Mouse (Mus musculus): ENCODE measurements around the gene Ccdc85c.

The Ccdc85c gene

DNA sequence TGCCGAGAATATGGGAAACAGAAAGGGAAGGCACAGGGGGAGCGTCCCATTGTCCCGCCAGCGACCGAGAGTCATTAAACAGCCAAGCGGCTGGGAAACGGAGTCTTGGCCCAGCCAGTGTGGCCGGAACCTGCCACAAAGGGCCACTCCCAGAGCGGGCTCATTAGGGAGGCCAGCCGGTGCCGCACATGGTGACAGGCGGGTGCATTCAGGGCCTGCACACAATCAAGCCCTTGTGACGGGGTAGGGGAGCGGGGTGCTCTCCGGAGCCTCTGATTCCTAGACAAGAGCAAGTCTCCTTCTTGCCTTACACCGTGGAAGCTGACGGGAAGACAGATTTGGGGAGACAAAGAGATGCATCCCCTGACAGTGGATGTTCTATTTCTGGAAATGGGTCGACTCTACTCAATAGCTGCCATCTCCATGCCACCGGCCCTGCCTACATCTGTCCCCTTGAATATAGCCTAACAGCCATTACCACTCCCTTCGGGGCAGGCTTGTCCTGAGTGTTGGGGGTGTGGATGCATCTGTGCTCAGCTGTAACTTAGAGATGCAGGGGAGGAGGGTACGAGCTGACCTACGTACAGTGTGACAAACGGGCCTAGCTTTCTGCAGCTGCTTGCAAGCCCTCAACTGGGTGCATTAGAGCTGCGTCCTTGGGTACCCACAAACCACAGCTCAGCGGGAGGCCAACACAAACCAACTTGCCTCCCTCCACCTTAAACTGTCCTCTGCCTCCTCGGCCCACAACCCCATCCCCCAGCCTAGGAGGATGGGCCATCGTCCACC is 9.2 kb downstream of the Ccdc85c start:
- no peak for DNase-seq

DNA sequence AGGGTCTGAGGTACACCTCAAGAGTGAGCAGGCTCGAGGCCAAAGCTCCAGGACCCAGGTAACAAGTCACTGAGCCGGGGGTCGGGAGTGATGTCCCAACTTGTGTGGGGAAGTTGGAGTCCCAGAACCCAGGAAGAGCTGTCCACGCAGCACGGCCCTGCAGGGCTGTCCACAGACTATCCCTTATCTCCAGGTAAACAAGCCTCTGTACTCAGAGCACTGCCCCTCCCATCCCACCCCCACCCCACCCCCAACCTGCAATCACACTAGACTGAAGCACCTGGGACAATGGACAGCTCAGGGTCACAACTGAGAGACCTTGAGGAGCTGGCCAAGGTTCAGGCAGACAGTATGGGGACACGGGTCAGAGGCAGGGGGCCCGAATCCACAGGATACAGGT is 10.3 kb downstream of the Ccdc85c start:
- no peak for DNase-seq

DNA sequence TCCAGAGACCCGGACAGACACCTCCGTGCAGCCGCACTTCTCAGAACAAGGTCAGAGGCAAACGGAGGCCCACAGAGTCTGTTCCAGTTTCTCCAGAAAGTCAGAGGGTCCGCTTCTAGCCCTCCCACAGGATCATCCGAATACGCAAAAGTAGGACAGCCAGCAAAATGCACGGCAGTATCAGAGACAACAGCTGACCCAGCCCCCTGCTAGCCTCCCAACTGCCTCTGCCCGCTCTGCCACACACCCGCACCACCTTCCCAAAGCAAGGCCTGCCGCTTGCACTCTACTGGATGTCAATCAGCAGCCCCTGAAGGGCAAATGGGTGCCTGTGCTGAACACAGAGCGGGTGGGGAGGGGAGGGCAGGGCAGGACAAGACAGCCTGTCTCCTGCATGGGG is 14.3 kb downstream of the Ccdc85c start:
- DNase-seq: no peak

DNA sequence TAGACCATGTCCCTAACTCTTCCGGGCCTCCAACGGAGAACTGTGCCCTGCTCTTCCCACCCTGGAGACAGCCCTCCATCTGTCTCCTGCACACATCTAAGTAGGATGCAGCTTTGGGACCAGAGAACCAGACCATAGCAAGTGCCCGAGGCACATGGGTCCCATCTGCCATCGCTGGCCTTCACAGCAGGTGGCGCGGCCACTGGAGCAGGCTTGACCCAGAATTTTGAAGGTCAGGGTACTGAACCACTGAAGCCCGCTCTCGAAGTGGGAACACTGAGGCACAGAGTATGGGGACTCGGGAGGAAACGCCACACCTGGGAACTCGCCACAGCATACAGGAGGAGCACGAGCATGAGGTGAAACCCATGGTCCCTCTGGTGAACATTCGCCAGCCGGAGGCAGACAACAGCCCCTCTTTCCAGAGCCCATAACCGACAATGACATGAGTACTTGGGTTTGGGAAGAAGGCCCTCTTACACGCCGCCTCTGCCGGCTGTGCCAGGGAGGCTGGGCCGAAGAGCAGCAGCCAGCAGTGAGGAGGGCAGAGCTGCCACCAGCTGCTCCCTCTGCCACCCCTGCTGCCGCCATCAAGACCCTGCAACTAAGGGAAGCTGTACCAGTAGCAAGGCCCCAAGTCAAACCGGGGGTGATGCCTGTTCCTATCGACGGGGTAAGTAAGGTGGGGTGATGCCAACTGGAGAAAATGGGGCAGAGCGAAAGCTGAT is 15.7 kb downstream of the Ccdc85c start:
- no peak for DNase-seq

DNA sequence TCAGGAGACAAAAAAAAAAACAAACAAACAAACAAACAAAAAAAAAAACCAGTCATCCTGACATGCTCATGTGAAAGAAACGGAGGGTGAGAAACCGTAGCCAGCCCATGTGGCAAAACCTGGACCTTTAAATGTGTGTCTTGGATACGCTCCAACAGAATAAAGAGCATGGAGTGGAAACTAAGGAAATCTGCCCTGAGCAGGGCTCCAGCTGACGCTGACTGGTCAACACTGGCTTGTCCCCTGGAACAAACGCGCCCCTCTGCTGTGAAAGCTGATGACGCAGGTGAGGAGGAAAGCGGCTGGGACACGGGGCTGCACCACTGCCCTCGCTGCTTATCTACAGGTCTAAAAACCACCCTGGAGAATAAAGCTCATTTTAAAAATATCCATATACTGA is 18.5 kb downstream of the Ccdc85c start:
- no peak for DNase-seq

DNA sequence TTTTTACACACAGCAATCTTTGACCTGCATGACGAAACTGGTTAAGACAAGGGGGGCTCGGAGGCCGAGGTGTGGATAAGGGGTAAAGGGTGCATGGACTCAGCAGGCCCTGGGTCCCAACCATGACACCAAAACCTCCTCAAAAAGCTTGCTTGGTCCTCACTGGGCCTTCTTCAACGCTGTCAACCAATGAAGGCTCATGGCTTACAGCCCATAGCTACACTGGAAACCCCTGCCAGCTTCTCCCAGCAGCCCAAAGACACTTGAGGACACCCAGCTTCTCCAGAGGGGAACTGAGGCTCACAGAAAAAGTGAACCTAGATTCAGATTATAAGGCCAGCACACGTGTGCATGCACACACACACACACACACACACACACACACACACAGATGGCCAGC is 19.3 kb downstream of the Ccdc85c start:
- DNase-seq: no peak

DNA sequence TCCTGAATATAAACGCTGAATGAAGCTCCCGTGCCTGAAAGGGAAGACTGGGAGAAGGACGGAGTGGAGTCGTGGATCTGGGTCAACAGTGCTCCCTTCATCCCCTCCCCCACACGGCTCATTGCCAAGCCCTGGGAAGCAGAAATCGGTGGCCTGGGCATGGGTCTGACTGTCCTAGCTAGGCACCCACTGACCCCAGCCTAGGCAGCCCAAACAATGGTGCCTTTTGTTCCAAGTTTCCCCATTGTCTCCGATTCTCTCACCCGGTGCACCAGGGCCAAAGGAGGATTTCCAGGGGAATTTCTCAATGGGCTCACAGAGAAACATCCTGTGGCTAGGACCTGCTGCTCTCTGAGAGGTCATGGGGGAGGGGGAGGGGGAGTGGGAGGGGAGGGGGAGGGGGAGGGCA is 19.7 kb downstream of the Ccdc85c start:
- no peak for DNase-seq

DNA sequence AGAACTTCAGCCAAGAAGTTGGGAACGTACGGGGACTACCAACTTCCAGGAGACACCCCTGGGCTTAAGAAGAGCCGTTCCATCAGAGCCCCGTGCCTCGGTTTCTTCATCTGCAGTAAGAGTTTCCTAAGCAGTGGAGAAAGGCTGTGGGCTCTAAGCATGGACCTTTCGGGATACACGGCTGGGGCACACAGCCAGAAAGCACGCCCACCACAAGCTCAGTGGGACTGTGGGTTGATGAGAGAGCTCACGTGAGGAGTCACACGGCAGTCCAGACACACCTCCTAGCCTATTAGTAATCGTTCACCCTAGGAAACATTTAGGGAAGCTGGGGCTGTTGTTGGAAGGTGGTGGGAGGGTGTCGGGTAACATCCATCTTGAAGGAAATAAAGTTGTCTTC is 22.2 kb downstream of the Ccdc85c start:
- no peak for DNase-seq

DNA sequence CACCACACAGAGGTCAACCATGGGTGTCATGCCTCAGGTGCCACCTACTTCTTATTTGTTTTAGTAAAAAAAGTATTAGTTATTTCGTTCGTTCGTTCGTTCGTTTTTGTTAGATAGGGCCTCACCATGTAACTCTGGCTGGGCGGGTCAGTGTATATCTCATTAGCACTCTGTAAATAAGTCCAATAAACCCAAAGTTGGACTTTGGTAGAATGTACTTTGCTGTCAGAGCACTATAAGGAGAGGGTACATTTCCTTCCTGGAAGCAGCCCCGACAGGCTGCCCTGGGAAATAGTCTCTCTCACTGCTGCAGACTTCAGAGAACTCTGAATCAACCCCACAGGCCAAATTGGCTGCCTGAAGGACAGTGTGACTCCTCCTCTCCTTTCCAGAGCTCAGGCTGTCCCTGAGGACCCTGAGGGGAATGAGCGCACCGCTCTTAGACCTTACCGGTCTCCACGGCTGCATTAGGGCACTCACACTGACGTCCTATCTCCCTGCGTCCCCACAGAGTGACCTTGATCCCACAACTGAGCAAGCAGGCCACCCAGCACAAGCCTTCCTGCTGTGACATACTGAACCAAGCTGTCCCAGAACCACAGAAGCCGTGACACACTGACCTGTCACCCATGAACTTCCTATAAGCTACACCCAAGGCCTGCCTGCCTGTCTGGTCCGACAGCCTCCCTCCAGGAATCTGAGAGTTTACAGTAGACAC is 23.2 kb downstream of the Ccdc85c start:
- no peak for DNase-seq

DNA sequence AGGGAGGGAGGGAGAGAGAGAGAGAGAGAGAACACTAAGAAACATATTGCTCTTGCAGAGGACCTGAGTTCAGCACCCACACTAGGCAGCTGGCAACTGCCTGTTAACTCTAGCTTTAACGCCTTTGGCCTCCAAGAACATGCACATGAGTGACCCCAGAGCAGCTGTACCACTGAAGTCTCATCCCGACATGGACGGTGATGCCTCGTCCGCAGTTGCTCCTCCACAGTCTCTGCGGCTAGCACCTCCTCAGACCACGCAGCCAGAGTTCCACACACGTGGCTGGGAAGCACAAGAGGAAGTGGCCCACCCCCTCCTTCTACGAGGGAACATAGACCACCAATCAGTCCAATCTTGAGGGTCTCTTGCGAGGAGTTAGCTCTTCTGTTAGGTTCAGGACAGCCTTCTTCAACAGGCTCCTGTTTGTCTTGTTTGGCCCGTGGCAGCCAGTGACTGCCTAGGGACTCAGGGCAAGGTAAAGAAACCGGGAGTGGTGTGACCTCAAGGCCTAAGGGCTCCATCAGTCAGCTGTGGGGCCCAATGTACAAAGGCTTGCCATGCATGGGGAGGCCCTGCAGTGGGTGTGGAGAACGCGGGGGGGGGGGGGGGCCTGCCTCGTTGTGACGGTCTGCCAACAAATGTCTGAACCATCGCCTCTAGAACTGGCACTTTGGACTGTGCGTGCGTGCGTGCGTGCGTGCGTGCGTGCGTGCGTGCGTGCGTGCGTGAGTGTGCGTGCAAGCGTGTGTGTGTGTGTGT is 24.0 kb downstream of the Ccdc85c start:
- DNase-seq: no peak

DNA sequence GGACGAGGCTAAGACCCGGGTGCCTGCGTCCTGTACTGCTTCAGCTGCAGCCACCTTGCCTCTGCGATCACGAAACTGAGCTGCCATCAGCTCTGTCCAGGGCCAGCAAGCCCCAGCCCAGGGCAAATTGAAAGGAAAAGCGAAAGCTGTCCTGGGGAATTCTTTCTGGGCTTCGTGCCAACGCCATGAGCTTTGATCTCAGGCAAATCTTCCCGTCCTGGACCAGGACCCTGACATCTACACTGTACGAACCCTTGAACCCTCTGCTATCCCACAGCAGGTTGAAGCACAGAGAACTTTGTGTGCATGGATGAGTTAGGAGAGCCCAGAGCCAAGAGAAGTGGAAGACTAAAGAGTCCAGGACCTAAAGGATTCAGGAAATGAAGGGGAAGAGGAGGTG is 25.7 kb downstream of the Ccdc85c start:
- no peak for DNase-seq

DNA sequence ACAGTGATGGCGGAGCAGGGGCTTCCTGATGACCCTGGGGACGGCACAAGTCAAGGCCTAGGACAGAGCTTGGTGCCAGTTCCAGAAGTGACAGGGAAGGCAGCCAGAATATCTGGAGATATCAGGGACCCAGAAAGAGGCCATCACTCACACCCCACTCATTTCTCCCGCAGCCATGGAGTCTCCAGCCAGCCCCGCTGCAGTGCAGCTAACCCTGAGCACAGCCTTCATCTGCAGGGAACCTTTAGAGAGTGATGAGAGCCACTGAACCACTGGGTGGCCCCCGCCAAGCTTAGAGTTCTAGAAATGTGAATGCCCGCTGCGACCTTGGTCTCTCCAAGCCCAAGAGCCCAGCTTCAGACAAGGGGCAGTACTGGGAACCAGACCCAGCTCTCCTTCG is 26.2 kb downstream of the Ccdc85c start:
- DNase-seq: no peak

DNA sequence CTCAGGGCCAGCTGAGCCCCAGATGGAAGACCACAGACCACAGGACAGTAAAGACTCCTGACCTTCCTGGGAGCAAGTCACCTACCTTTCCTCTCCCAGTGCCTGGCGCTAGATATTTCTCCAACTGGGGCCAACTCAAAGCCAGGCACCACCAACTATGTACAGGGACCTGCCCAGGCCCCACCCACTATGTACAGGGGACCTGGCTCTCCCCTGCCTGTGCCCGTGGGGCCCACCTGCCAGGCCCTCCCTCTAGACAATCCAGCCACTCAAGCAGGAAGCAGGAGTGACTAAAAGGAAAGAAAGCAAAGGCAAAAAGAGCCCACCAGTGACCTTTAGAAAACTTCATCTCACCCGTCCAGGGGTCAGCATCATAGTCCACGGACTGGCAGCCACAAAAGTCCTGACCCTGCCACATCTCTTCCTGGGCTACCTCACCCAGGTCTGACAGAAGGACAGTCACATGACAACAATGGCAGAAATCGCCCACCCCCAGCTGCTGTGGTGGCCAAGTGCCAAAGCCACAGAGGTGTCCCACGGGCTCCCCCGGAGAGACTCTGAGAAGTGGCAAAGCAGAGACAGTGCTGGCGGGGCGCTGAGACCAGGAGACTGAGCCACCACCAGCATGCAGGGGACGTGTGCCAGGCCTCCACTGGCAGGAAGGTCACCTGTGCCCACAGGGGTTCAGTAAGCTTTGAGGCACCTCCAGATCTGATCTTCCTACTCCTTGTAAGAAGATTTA is 28.3 kb downstream of the Ccdc85c start:
- no peak for DNase-seq

DNA sequence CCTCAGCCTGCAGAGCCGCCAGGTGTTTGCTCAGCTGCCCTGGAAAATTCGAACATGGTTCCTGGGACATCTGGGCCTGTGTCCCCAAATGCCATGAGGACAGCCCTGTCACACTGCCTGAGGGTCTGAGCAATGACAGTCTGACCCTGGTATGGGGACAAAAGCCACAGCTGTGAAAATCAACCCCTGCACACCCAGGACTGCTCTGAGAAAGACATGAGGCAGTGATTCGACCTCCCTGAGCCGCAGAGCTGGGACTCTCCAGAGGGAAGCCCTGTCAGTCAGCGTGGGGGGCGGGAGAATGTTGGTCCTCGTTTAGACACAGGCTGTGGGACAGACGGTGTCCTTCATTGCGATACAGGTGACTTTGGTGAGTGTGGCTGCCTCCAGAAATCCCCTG is 29.6 kb downstream of the Ccdc85c start:
- no peak for DNase-seq

DNA sequence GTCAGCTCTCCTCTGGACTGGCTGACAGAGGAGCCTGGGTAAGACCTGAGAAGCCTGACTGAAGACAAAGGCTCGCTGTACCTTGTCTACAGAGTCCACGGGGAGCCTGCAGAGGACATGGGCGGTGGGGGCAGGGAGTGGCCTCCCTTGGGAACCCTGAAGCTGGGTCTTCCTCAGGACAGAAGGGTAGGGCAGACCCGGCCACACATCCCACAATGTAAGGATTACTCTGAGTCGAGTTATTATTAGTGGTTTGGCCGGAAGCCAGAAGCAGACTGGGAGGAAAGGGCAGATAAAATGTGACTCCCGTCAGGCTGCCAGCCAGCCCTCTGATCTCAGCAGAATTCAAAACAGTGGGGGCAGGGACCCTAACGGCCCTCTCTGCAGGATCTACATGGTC is 30.4 kb downstream of the Ccdc85c start:
- DNase-seq: no peak

DNA sequence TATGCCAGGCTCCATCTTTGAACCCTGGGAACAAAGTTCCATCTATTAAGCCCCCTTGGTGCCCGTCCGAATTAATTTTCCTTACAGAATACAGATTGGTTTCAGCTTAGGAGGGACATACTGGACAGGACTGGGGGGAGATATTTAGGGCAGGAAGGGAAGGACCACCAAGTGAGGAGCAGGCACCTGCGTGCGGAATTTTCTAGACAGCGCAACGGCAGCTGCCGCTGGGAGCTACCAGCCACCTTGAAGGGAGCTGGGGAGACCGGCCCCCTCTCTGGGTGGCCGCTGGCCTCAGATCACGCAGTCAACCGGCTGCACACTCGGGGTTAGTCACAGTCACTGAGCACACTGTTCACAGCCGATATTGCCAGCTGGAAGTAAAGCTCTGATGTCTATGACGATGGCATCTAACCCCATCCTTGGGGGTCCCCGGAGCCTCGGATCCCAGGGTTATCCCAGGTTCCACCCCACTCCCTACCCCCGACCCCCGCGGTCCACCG is 32.9 kb downstream of the Ccdc85c start:
- no peak for DNase-seq

DNA sequence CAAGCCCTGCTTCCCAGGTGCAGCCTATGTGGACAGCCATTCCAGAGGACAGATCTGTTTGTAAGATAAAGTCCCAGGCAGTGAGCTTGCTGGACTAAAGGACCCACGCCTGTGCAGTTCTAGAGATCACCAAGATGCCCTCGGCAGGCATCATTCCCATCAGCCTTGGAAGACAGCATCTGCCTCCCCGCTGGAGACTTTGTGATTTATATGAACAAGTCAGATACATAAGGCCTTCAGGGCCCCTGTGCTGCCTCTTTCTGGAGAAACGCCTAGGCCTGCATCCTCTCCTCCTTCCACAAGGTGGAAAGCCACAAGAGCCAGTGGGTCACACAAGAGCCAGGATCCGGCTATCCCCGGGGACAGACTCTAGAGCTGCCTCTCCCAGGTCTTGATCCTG is 33.6 kb downstream of the Ccdc85c start:
- no peak for DNase-seq

DNA sequence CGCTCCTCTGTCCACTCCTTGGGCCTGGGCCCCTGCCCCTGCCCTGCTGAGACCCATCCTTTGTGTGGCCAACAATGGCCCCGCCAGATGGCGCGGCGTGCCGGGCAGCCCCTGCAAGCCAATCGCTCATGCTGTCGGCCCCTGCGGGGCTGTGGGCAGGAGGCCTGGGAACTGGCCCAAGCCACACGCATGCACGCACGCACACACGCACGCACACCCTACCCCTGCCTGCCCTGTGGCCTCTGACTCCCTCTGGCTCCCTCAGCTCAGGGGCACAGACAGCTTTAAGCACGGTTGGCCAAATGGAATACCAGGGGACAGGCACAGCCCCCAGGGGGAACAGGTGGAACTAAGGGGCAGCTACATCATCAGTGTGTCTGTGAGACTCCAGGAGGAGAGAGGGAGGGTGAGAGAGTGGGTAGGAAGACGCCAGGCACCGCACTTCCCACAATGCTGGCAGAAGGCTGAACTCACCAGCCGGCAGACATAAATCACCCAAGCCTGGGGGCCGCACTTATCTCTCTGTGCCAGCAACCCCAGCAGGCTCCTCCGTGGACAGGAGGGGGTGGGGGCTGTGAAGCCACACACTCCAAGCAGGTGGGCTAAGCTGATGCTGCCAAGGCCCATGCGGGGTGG is 34.2 kb downstream of the Ccdc85c start:
- DNase-seq: no peak

DNA sequence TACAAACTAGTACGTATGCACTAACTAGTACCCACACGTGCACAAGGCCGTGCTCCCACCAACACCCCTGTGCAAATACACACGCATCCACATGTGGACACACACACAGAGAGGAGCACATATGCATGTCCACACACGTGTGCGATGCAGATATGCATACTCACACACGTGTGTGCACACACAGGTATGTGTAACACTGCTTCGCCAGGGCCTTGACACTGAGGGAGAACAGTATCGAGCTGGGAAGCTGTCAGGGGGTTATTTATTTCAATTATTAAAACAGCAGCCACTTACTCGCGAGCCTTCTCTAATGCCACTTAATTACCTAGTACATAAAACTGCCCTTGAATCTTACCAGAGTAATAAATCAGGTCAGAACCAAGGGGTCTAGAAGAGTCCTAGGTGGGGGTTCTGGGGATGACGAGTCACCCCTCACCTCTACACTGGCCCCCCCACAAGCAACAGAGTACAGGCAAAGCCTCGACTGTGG is 34.8 kb downstream of the Ccdc85c start:
- no peak for DNase-seq

DNA sequence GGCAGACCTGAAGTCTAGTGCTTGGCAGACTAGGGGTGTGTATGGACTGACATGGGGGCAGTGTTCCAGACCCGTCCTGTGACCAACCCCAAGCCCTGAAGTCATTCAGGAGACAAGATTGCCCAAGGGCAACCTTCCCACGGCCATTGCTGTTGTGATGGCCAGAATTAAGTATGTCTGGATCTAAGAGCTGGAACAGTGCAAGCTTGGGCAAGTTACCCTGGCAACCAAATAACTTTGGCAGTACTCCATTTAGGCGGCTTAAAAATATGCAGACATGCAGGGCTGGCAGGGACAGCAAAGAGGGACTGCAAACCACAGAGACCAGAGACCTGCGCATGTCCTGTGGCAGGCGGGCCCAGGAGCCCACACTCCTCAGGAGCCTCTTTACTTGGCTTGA is 35.8 kb downstream of the Ccdc85c start:
- DNase-seq: no peak

DNA sequence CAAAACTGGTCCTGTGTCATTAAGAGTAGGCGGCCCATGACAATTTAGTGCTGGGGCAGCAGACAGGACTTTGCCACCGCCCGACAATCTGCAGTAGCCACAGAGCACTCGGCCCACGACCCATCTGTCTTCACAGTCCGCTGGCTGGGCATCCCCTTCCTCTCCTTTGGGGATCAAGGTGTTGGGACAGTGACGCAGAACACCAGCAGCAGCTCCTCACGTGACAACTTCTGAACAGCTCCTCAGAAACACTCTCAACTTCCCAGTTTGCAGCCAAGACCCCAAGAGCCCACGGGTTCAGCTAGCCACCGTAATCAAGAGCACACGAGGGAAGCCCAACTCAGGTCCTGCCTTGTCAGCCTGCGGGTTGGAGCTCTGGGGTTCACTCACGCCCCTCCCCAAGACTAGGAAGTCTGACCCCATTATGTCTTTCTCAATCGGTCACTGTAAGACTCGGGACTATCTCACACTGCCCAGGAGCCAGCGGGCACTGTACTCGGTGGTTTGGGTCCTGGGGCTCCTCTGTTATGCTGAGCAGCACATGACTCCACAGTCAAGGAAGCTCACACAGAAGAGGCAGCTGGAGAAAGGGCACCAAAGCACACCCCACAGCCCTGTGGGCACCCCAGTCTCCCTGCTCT is 36.7 kb downstream of the Ccdc85c start:
- DNase-seq: no peak
